Mouse (Mus musculus): ENCODE measurements around the gene Cwf19l2. TPM values are rescaled to one million over a fixed set of nuclear protein-coding genes. Genes with fewer than 3 reads are reported as not detected.

Cwf19l2 gene
- polyA plus RNA-seq, 1 experiment from 2014 or later, result 12.2 TPM

Other genes with a start within 250 kb of the Cwf19l2 start
- gene Alkbh8, start 68.5 kb upstream of the Cwf19l2 start, polyA plus RNA-seq (2014; fragmentation: Nextera tagmentation; extraction: Ambion mirVana), result 19.2 and 22.9 TPM in 2 replicates
- 2.0 and 2.7 TPM in 2 replicates for gene Gucy1a2, start 129.2 kb downstream of the Cwf19l2 start, polyA plus RNA-seq (2014; fragmentation: Nextera tagmentation; extraction: Ambion mirVana)

Measured in embryonic facial prominence, embryonic 14.5 days (tissue).